Mouse (Mus musculus) G1E (cell line): Measurements from ENCODE around the gene Pkp4.

Source experiments
- CTCF ChIP-seq: IDR thresholded peaks from 2 replicates; pipeline ENCODE4 v1.5.1; 2012; ENCODE audit warnings: low read depth, low read length, inconsistent platforms, mixed read lengths
- GATA1 ChIP-seq: IDR thresholded peaks from 2 replicates; pipeline ENCODE4 v1.6.1; 2012; ENCODE audit warnings: borderline replicate concordance, low read length, inconsistent platforms, mixed read lengths

DNA sequence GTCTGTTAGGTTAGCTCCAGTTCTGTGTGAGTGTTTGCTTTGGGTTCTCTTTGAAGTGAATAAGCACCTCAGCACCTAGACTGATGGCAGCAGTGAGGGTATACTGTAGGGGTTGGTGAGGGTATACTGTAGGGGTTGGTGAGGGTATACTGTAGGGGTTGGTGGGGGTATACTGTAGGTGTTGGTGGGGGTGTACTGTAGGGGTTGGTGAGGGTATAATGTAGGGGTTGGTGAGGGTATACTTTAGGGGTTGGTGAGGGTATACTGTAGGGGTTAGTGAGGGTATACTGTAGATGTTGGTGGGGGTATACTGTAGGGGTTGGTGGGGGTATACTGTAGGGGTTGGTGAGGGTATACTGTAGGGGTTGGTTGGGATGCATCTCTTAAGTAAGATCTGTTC is 92.2 kb downstream of the Pkp4 start:
- TF ChIP-seq CTCF, result no peak
- no peak for TF ChIP-seq GATA1
